Mouse (Mus musculus) kidney, adult 2 months (tissue): ENCODE results near the gene Ipo7.
"Not testable (repeated sequence)": the region's sequence is repeated elsewhere in the genome, so short reads cannot be mapped to it uniquely, and the experiment has no call there.

ENCODE experiments used
- CTCF ChIP-seq: fragments of 200-500 bp; conservative IDR thresholded peaks from 2 replicates; pipeline ENCODE4 v1.5.1; 2011; ENCODE audit warnings: low read depth, mild to moderate bottlenecking, control low read depth, low read length, moderate library complexity, mixed read lengths; ENCODE audit not compliant: insufficient read depth, insufficient read length
- POLR2A ChIP-seq: fragments of 200-500 bp; IDR thresholded peaks from one replicate; pipeline ENCODE4 v1.6.1; 2011; ENCODE audit warnings: low read depth, low read length, control low read depth

GRCm38 (mm10) chr7:109984608-109985007, 33.5 kb upstream of the Ipo7 start:
- not testable (repeated sequence) for TF ChIP-seq CTCF, POLR2A
